Mouse (Mus musculus) embryonic facial prominence, embryonic 10.5 days (tissue): ENCODE data around the gene Rala. TPM values are rescaled to one million over a fixed set of nuclear protein-coding genes. Genes with fewer than 3 reads are reported as not detected.

Experiments used
- DNase-seq: peaks from one replicate; pipeline ENCODE4 v3.0.0-alpha.2; 2017; ENCODE audit warnings: low spot score
- H3K27ac ChIP-seq: fragments of 300-500 bp; sonication (generic); replicated peaks from 2 replicates; pipeline ENCODE4 v1.5.1; 2016; ENCODE audit warnings: mild to moderate bottlenecking
- H3K27me3 ChIP-seq: fragments of 300-500 bp; sonication (generic); replicated peaks from 2 replicates; pipeline ENCODE4 v1.6.1; 2016; ENCODE audit warnings: low read depth, mild to moderate bottlenecking; ENCODE audit not compliant: poor library complexity, severe bottlenecking
- H3K36me3 ChIP-seq: fragments of 300-500 bp; sonication (generic); replicated peaks from 2 replicates; pipeline ENCODE4 v1.6.1; 2016; ENCODE audit warnings: mild to moderate bottlenecking, moderate library complexity
- H3K4me1 ChIP-seq: fragments of 300-500 bp; sonication (generic); 2 replicates; pipeline ENCODE4 v1.6.1; 2016
- H3K4me3 ChIP-seq: fragments of 300-500 bp; sonication (generic); 2 replicates; pipeline ENCODE4 v1.5.1; 2016; ENCODE audit warnings: mild to moderate bottlenecking, moderate library complexity
- H3K9me3 ChIP-seq: fragments of 300-500 bp; sonication (generic); 2 replicates; pipeline ENCODE4 v1.6.1; 2016; ENCODE audit warnings: mild to moderate bottlenecking
- WGBS: fragments of 180-500 bp; shearing (Covaris S2); methylation state at CpG from one replicate; pipeline ENCODE4 v1.1.7; 2016; 5-methylcytosine and 5-hydroxymethylcytosine counted together
- polyA plus RNA-seq: library from polyadenylated mRNA; unstranded; fragments of >200 nt; fragmentation: Nextera tagmentation; extraction: Ambion mirVana; gene quantifications from 2 replicates; pipeline ENCODE4 v1.2.1, GENCODE M21; 2016

Gene Rala
- polyA plus RNA-seq: 107 and 108 TPM in 2 replicates

DNA sequence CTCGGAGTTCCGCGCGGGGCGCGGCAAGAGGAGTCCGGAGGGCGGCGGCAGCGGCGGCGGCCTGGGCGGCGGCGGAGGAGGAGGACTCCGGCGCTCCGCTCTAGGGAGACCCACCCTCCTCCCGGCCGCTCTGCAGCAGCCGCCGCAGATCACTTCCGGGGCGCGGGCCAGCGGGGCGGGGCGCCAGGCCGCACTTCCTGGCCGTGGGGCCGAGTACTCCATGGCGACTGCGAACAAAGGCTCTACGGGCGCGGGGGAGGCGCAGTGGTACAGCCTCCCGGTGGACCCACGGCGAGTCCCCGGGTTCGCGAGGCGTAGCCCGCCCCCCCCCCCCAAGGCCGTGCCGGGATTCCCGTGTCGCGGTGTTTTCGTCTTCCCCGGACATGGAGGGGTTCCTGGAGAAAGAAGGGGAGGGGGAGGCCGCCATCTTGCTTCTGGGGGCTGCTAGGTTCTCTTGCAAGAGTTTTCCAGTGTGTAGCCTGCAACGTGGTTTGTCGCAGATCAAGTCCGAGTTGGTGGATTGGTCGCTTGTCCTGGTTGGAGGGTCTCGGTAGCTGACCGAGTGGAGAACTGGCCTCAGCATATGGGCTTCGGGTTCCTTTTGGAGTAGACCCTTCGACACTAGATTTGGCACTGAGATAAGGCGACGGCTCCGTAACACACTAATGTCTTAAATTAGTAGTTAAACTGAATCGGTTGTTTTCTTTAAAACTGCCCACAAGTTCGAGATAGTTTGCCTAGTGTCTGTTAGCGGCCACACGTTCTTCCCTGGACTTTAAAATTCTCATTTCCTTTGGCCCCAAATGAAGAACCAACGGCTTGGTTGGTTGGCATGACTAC is at the start of gene Rala:
Gene Rala (minus strand): TSS at position 162 of the 840 bp plus-strand sequence.
- WGBS: 8% methylated on average over 69 of the region's 69 CpGs

DNA sequence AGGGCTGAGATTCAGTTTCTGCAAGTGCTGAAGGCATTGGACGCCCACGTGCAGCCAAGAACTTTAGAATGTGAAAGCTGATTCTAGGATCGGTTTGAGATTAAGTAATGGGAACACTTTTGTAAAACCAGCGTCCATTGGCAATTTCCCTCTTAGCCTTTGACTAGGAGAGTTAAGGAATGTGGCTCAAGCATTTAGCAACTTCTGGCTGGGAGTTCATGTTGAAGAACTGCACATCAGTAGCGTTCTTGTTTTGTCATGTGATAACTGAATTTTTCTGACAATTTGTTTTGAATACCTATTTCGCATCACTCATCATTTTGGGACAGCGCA is 49.4 kb upstream of the Rala start:
- DNase-seq: no peak
- H3K27ac ChIP-seq: peak overlapping the region; percentile 89
- H3K4me1 ChIP-seq: peaks cover 9% of the 10 kb centered on the region
- peaks cover 15% of the 10 kb centered on the region for H3K36me3 ChIP-seq
- H3K27me3 ChIP-seq: no peaks in the 10 kb centered on the region
- H3K4me3 ChIP-seq: peak overlapping the region; percentile 87
- no peaks in the 10 kb centered on the region for H3K9me3 ChIP-seq
- WGBS: 38% methylated on average over 7 of the region's 7 CpGs

More for the DNA sequence above, at the start of gene Rala:
- peaks cover 5% of the 10 kb centered on the region for H3K36me3 ChIP-seq
- peak within 1 kb of the TSS; percentile 99 for H3K27ac ChIP-seq
- peaks cover 13% of the 10 kb centered on the region for H3K4me1 ChIP-seq
- H3K27me3 ChIP-seq: peaks cover 5% of the 10 kb centered on the region; the same call in 1 of the 2 replicates
- H3K9me3 ChIP-seq: no peaks in the 10 kb centered on the region
- peak; percentile 93 for DNase-seq
- peak within 1 kb of the TSS; percentile 95 for H3K4me3 ChIP-seq

DNA sequence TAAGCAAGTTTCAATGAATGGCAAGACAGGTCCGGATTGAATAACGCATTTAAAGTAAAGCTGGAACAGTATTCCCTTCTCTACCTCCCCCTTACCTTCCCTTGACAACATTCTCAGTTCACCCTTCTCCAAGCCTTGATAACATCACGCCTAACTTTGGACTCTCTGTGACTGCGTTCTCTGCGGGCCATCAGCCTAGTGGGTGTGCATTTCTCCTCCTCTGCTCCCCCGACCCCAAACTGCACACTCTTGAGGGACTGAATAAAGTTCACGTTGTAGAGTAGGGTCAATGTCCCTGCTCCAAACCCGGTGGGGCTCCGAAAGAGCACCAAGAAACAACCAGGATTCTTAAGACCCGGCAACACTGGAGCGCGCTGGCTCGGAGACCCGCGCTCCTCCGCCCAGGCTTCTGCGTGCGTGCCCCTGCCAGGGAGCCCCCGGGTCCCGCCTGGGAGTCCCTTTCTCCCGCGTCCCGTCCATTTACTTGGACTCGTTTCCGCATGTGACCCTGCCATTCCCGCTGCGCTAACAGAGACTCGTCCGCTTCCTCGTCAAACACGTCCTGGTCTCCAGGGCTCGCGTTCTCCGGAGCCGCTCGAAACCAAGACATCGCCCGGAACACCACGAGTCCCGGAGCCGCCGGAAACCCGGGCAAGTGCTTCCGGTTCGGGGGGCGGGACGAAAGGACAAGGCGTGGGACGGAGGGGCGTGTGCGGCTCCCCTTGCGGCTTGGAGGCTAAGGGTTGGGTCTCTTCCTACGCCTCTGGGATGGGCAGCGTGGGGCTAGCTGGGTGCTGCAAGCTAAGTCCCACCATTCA is 48.9 kb upstream of the Rala start, which contains the start of gene Yae1d1:
Gene Yae1d1 (minus strand): TSS at position 653 of the 818 bp plus-strand sequence.
- peak within 1 kb of the TSS; percentile 89 for H3K27ac ChIP-seq
- WGBS: under 1% methylated on average over 54 of the region's 54 CpGs
- peak; percentile 95 for DNase-seq
- H3K27me3 ChIP-seq: no peaks in the 10 kb centered on the region
- H3K4me3 ChIP-seq: peak within 1 kb of the TSS; percentile 87
- H3K4me1 ChIP-seq: peaks cover 9% of the 10 kb centered on the region
- peaks cover 16% of the 10 kb centered on the region for H3K36me3 ChIP-seq
- no peaks in the 10 kb centered on the region for H3K9me3 ChIP-seq

DNA sequence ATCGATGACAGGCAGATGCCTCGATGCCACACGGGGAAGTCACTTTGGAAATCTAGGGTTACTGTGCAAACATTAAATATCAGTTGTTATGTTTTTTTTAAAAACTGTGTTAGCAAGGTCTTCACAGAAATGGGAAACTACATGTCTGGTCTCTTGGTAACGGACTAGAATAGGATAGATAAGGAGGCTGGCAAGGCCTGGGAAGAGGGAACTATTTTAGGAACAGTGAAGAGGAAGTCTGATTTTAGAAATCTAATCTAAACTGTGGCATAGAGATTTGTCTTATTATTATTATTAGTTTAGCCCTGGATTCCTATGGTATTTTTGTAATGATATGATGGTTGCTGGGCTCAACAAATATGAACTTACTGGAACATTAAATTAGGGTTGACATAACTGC is 48.0 kb upstream of the Rala start:
- Histone ChIP-seq H3K27me3 (no peaks in the 10 kb centered on the region), H3K36me3 (peaks cover 25% of the 10 kb centered on the region), H3K9me3 (no peaks in the 10 kb centered on the region), H3K4me1 (peaks cover 9% of the 10 kb centered on the region), H3K27ac (no peak overlapping the region), H3K4me3 (peak overlapping the region; percentile 87)
- no peak for DNase-seq
- 71% methylated on average over 4 of the region's 4 CpGs for WGBS

DNA sequence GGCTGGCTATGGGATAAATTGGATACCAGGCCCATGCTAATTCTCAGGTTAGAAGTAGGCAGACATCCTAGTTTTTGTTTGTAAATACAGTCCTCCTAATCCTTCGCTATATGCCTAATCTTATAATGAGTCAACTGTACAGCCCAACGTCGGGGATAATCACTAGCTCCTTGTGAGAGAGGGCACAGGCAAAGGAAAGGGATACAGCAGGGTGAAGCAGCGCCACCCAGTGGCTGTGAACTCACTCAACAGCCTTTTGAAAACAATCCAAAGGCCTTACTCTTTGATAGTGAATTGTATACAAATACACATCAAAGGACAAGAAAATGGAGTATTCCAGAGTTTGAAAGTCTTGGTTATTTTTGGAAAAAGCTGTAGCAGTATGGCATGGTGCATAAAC is 39.2 kb upstream of the Rala start:
- DNase-seq: peak; percentile 13
- no peak overlapping the region for H3K27ac ChIP-seq
- WGBS: 59% methylated on average over 4 of the region's 4 CpGs
- no peaks in the 10 kb centered on the region; the same call in 1 of the 2 replicates for H3K9me3 ChIP-seq
- no peak overlapping the region for H3K4me3 ChIP-seq
- no peaks in the 10 kb centered on the region for H3K4me1 ChIP-seq
- peaks cover 70% of the 10 kb centered on the region for H3K36me3 ChIP-seq
- no peaks in the 10 kb centered on the region for H3K27me3 ChIP-seq

DNA sequence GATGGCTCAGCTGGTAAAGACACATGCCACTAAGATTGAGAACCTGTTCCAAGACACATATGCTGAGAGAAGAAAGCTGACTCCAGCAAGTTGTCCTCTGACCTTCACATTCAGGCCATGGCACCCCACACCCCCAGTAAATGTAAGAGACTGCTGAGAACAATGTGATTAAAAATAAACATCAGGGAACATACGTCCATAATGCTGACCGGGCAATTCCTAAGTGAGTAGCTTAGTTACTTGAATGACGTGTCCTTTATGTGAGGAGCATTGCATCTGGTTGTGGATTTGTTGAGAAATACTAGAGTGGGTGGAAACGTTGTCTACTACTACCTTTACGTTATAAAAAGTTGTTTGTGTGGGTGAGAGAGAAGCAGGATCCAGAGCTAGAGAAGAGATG is 38.6 kb upstream of the Rala start:
- 92% methylated on average over 5 of the region's 5 CpGs for WGBS
- H3K36me3 ChIP-seq: peaks cover 66% of the 10 kb centered on the region
- no peak overlapping the region for H3K27ac ChIP-seq
- H3K9me3 ChIP-seq: no peaks in the 10 kb centered on the region; the same call in 1 of the 2 replicates
- no peak overlapping the region for H3K4me3 ChIP-seq
- H3K27me3 ChIP-seq: no peaks in the 10 kb centered on the region
- H3K4me1 ChIP-seq: no peaks in the 10 kb centered on the region
- DNase-seq: no peak

DNA sequence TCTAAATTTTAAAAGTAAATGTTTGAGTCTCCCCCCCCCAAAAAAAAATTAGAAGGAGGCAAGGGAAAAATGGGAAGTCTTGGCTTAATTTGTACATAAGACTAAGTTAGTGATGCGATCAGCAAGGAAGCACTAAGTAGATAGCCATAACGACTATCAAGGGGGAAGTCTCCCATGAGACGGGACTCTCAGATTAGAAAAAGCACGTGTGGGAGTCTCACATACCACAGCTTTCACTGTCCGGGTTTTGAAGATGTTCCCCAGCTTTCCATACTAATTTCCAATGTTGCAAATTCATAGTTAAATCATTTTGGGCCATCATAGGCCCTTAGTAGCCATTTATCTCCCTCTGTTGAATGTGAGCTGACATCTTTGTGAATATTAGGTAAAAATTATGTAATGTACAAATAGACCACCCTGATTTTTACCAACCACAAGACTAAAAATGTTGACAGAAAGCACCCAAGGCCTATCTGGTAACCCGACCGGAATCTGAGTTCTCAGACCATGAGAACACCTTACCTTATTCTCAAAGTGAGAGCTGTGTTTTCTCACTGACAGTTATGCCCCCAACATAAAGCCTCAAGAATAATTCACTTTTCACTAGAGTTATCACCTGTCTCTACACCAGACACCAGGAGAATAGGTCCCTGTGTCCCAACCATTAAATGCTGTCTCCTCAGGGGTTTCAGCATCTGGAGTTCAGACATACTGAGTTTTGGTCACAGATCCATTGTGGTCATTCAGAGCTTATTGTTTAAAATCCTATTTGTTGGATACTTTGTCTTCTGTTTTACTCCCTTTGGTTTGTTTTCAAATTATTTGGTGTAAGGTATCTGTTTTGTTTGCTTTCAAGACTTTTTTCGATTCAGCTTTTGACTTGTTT is 33.1 kb upstream of the Rala start:
- peaks cover 11% of the 10 kb centered on the region for H3K36me3 ChIP-seq
- H3K27me3 ChIP-seq: no peaks in the 10 kb centered on the region
- H3K9me3 ChIP-seq: no peaks in the 10 kb centered on the region; the same call in 1 of the 2 replicates
- 80% methylated on average over 8 of the region's 8 CpGs for WGBS
- no peaks in the 10 kb centered on the region for H3K4me1 ChIP-seq
- no peak for DNase-seq
- no peak overlapping the region for H3K27ac ChIP-seq
- H3K4me3 ChIP-seq: no peak overlapping the region

DNA sequence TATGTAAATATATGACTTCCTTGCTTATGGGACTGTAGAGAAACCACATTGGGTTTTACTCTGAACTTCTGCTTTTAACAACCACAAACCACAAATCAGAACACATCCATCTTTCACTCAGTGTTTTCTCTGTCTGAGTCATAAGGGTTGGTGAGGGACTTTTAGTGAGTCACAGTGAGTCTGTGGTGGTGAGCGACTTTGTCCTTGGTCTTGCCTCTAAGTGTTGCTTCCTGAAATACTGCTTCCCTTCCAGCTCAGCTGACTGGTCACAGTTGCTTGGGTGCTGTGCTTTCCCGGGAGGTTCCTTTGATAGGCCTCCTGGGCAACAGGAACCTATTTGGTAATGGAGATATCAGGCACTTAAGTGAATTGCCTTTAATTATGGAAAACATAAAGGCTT is 31.9 kb upstream of the Rala start:
- Histone ChIP-seq H3K27ac (no peak overlapping the region), H3K4me1 (no peaks in the 10 kb centered on the region), H3K9me3 (no peaks in the 10 kb centered on the region; the same call in 1 of the 2 replicates), H3K27me3 (no peaks in the 10 kb centered on the region), H3K36me3 (peaks cover 3% of the 10 kb centered on the region; the same call in 1 of the 2 replicates), H3K4me3 (no peak overlapping the region)
- WGBS: 58% methylated on average over 2 of the region's 2 CpGs
- DNase-seq: no peak

DNA sequence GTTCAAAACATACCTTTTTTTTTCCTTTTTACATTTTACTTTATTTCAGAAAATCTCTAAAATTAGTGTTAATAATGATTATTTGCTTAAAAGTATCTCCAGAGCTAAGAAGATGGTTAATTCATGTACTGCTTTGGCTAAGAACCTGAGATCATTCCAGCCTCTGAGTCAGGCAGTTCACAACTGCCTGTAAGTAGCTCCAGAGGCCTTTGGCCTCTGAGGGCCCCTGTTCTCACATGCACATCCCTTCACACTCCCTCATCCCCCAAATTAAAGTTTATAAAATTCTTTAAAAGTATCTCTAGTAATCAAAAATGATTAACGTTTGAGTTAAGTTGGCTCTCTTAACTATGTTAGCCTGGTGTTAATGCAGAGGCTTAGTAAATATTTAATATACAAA is 31.4 kb upstream of the Rala start:
- WGBS: 84% methylated on average over 1 of the region's 1 CpGs
- Histone ChIP-seq H3K9me3 (no peaks in the 10 kb centered on the region; the same call in 1 of the 2 replicates), H3K4me1 (no peaks in the 10 kb centered on the region), H3K27me3 (no peaks in the 10 kb centered on the region), H3K4me3 (no peak overlapping the region), H3K36me3 (peaks cover 3% of the 10 kb centered on the region; the same call in 1 of the 2 replicates), H3K27ac (no peak overlapping the region)
- DNase-seq: no peak

DNA sequence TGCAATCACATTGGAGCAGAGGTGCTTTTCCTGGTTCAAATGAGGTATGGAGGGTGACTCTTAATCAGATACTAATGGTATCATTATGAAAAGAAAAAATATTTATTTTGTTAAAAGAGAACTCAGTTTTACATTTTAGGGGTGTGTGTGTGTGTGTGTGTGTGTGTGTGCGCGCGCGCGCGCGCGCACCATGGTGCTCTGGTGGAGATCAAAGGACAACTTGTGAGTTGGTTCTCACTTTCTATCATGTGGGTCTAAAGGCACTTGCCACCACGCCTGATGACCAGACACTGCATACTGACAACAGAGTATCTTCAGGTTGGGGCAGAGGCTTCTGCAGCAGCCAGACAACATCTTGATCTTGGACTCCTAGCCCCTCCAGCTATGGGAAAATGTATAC is 30.7 kb upstream of the Rala start:
- Histone ChIP-seq H3K4me3 (no peak overlapping the region), H3K27me3 (no peaks in the 10 kb centered on the region), H3K27ac (no peak overlapping the region), H3K36me3 (peaks cover 3% of the 10 kb centered on the region; the same call in 1 of the 2 replicates), H3K9me3 (no peaks in the 10 kb centered on the region; the same call in 1 of the 2 replicates), H3K4me1 (no peaks in the 10 kb centered on the region)
- no peak for DNase-seq
- WGBS: 97% methylated on average over 9 of the region's 9 CpGs

DNA sequence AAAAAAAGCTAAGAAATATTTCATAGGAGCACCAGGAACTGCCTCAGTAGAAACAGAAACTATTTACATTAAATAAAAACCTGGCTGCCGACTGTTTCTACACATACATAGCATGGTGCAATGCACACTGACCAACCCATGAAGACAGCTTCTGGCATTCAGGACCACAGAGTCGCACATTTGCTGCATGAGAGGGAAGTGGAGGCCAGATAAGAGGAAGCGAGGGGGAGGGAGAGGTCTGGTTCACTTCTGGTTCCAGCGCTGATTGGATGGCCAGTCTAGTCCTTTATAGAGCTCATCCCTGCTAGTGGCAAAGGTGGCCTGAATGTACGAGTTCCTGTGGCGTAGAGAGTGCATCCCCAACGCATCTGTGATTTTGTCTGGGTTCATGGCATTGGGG is 16.6 kb upstream of the Rala start:
- H3K36me3 ChIP-seq: no peaks in the 10 kb centered on the region
- DNase-seq: no peak
- no peak overlapping the region for H3K4me3 ChIP-seq
- 90% methylated on average over 7 of the region's 7 CpGs for WGBS
- H3K9me3 ChIP-seq: no peaks in the 10 kb centered on the region
- H3K27me3 ChIP-seq: no peaks in the 10 kb centered on the region
- no peaks in the 10 kb centered on the region for H3K4me1 ChIP-seq
- no peak overlapping the region for H3K27ac ChIP-seq

DNA sequence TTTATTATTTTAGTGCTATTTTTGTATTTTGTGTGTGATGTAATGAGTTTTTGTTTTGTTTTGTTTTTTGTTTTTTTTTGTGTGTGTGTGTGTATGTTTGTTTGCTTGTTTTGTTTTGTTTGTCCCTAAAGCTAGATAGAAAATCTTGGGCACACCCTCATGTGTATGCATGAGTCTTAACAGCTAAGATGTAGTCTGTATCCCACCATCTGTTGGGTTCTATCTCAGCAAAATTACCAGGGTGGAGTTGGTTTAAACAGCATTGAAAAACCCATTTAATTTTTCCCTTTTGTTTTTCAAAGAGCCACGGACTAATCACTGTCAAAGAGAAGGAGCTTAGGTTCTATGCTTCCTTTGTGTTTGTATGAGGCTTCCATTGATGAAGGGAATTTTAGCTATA is 10.2 kb upstream of the Rala start:
- 64% methylated on average over 1 of the region's 1 CpGs for WGBS
- H3K4me3 ChIP-seq: no peak overlapping the region
- no peaks in the 10 kb centered on the region for H3K36me3 ChIP-seq
- H3K4me1 ChIP-seq: no peaks in the 10 kb centered on the region
- no peak for DNase-seq
- H3K27me3 ChIP-seq: no peaks in the 10 kb centered on the region
- no peak overlapping the region for H3K27ac ChIP-seq
- no peaks in the 10 kb centered on the region for H3K9me3 ChIP-seq
